Mouse (Mus musculus): Measurements from ENCODE around the gene Abhd2. TPM values are rescaled to one million over a fixed set of nuclear protein-coding genes. Genes with fewer than 3 reads are reported as not detected.

The Abhd2 gene
- polyA plus RNA-seq (2015; fragmentation: Nextera tagmentation; extraction: Ambion mirVana), result 17.3 and 19.5 TPM in 2 replicates

DNA sequence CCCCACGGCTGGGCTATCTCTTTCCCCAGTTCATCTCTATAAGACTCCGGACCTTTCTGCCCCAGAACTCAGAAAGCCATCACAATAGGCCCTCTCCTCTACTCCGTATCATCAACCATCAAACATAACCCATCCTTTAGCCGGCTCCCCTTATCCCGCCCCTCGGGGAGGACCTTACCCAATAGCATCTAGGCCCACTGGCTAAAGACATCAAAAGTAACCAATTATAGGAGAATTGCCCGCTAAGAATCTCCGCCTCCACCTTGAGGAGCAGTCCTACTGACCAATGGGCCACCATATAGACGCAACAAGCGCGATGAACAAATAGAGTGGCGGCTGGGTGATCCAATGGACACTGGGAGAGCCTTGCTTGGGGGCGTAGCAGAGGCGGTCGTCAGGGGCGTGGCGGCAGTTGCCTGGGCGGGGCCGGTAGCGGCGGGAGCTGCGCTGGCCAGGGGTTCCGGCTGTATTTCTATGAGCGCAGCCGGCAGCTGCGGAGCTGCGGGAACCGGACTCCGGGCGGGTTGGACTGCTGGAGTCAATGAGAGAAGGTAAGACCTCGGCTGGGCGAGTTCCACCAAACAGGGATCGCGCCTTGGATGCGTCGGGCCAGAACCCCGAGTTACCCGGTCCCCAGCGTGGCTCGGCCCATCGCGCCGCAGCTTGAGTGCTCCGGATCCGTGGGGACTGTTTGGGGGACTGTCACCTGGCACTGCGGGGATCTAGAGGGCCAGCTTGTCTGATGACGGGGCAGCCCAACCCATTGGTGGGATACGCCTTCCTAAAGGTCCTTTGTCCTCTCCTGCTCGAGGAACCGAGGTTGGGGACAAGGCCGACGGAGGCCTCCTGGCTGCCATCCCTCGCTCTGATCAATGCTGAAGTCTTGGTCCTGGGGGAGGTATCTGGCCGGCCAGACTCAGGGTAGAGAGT is at the start of gene Abhd2:
Gene Abhd2, plus strand, starts transcription at position 411 of the 930 bp plus-strand sequence.
- Histone ChIP-seq H3K9ac (peak within 1 kb of the TSS; percentile 91), H3K9me3 (no peaks in the 10 kb centered on the region), H3K4me3 (peak within 1 kb of the TSS; percentile 84), H3K36me3 (no peaks in the 10 kb centered on the region), H3K4me2 (peak within 1 kb of the TSS; percentile 86), H3K4me1 (replicated peaks) (peaks cover 44% of the 10 kb centered on the region), H3K27me3 (no peaks in the 10 kb centered on the region), H3K27ac (peak within 1 kb of the TSS; percentile 92)
- WGBS, result under 1% methylated on average over 54 of the region's 54 CpGs
- ATAC-seq (ENCODE audit: low FRiP score), result peak; percentile 100

- no peaks in the 10 kb centered on the region for H3K4me1 ChIP-seq (replicated peaks)
- no peak overlapping the region for H3K9ac ChIP-seq
- ATAC-seq (ENCODE audit: low FRiP score), result no peak
- WGBS, result 89% methylated on average over 8 of the region's 8 CpGs
- no peak overlapping the region for H3K4me3 ChIP-seq
- H3K4me2 ChIP-seq, result no peak overlapping the region
- no peaks in the 10 kb centered on the region for H3K9me3 ChIP-seq
- no peaks in the 10 kb centered on the region for H3K36me3 ChIP-seq
- no peaks in the 10 kb centered on the region for H3K27me3 ChIP-seq
- no peak overlapping the region for H3K27ac ChIP-seq
Observed at GRCm38 (mm10) chr7:79225477-79225876, 47.5 kb upstream of the Abhd2 start.

GRCm38 (mm10) chr7:79226172-79226571 is 46.8 kb upstream of the Abhd2 start:
- Histone ChIP-seq H3K9ac (no peak overlapping the region), H3K4me3 (no peak overlapping the region), H3K36me3 (no peaks in the 10 kb centered on the region), H3K27ac (no peak overlapping the region), H3K4me1 (replicated peaks) (no peaks in the 10 kb centered on the region), H3K27me3 (no peaks in the 10 kb centered on the region), H3K9me3 (no peaks in the 10 kb centered on the region), H3K4me2 (no peak overlapping the region)
- WGBS, result 85% methylated on average over 5 of the region's 5 CpGs
- no peak for ATAC-seq (ENCODE audit: low FRiP score)

DNA sequence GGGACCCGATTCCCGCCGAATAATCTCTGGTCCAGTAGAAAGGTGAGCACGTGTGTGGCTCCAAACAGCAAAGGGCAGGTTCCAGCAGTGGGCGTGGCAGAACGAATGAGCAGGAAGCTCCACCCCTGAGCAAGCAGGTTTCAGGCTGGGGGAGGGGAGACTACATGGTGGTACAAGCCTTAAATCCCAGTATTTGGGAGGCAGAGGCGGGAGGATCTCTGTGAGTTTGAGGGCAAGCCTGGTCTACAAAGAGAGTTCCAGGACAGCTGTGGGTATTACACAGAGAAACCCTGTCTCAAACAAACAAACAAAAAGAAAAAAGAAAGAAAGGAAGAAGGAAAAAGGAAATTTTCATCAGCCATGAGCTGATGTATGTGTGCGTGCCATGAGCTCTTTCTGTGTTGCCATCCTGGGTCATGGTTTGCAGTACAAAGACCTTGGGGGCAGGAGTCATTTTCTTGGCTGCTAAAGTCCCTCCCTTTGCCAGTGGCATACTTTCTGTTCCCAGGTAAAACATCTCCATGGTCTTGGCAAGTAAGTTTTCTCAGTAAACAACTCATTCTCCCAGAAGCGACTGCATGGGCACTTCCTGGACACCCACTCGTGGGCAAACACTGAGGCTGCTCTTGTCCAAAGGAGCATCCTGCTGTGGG is 46.0 kb upstream of the Abhd2 start:
- Histone ChIP-seq H3K4me3 (no peak overlapping the region), H3K9me3 (no peaks in the 10 kb centered on the region), H3K4me2 (no peak overlapping the region), H3K27me3 (no peaks in the 10 kb centered on the region), H3K9ac (no peak overlapping the region), H3K4me1 (replicated peaks) (no peaks in the 10 kb centered on the region), H3K36me3 (no peaks in the 10 kb centered on the region), H3K27ac (no peak overlapping the region)
- 84% methylated on average over 8 of the region's 10 CpGs for WGBS
- ATAC-seq (ENCODE audit: low FRiP score), result no peak

GRCm38 (mm10) chr7:79228471-79228870 is 44.5 kb upstream of the Abhd2 start:
- no peak for ATAC-seq (ENCODE audit: low FRiP score)
- no peak overlapping the region for H3K27ac ChIP-seq

GRCm38 (mm10) chr7:79231577-79231976 is 41.4 kb upstream of the Abhd2 start:
- Histone ChIP-seq H3K4me2 (no peak overlapping the region), H3K27ac (no peak overlapping the region), H3K9ac (no peak overlapping the region), H3K36me3 (no peaks in the 10 kb centered on the region), H3K9me3 (no peaks in the 10 kb centered on the region), H3K4me1 (replicated peaks) (no peaks in the 10 kb centered on the region), H3K4me3 (no peak overlapping the region), H3K27me3 (no peaks in the 10 kb centered on the region)
- no peak for ATAC-seq (ENCODE audit: low FRiP score)
- WGBS, result 81% methylated on average over 2 of the region's 2 CpGs

More at GRCm38 (mm10) chr7:79228471-79228870, 44.5 kb upstream of the Abhd2 start:
- H3K4me3 ChIP-seq, result no peak overlapping the region
- no peaks in the 10 kb centered on the region for H3K36me3 ChIP-seq
- WGBS, result 28% methylated on average over 9 of the region's 9 CpGs
- no peaks in the 10 kb centered on the region for H3K4me1 ChIP-seq (replicated peaks)
- no peak overlapping the region for H3K9ac ChIP-seq
- H3K9me3 ChIP-seq, result no peaks in the 10 kb centered on the region
- H3K4me2 ChIP-seq, result no peak overlapping the region
- no peaks in the 10 kb centered on the region for H3K27me3 ChIP-seq

DNA sequence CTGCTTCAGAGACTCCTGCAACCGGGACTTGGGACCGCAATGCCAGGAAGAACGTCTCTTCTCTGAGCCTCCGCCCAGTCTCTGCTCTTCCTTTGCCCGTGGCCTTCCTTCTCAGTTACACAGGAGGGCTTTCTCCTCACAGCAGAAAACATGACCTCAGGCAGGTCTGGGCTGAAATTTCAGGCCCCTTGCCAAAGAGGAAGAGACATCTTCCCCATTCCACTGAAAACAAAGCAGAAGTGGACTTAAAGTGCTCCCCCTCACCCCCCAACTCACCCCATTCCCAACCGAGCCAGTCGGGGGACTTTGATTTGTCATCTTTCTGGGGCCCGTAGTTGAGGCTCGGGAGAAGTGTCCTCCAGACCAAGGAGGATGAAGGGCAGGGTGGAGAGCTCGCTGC is 41.0 kb upstream of the Abhd2 start:
- no peak overlapping the region for H3K9ac ChIP-seq
- H3K27ac ChIP-seq, result no peak overlapping the region
- H3K27me3 ChIP-seq, result no peaks in the 10 kb centered on the region
- 94% methylated on average over 10 of the region's 10 CpGs for WGBS
- no peak overlapping the region for H3K4me2 ChIP-seq
- H3K36me3 ChIP-seq, result no peaks in the 10 kb centered on the region
- no peaks in the 10 kb centered on the region for H3K4me1 ChIP-seq (replicated peaks)
- H3K9me3 ChIP-seq, result no peaks in the 10 kb centered on the region
- no peak for ATAC-seq (ENCODE audit: low FRiP score)
- H3K4me3 ChIP-seq, result no peak overlapping the region

DNA sequence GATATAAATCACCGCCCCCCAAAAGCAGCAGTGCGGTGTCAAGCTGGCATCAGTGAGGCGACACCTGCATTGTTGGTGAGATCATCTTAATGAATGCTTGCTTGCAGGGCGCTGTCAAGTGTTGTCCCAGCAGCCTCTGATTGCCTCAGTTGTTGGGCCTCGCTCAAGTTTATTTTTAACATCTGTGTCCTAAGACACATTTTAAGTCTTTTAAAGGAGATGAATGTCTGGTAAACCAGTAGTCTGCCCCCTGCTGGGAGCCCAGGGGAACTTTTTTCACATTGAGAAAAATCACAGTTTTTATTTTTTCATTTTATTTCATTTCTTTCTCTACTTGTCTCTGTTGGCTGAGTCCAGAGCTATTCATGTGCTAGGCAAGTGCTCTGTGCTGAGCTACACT is 34.3 kb upstream of the Abhd2 start:
- H3K4me3 ChIP-seq, result no peak overlapping the region
- no peaks in the 10 kb centered on the region for H3K36me3 ChIP-seq
- WGBS, result 80% methylated on average over 5 of the region's 5 CpGs
- no peaks in the 10 kb centered on the region for H3K9me3 ChIP-seq
- no peaks in the 10 kb centered on the region for H3K4me1 ChIP-seq (replicated peaks)
- no peaks in the 10 kb centered on the region for H3K27me3 ChIP-seq
- no peak overlapping the region for H3K9ac ChIP-seq
- no peak overlapping the region for H3K4me2 ChIP-seq
- H3K27ac ChIP-seq, result no peak overlapping the region
- ATAC-seq (ENCODE audit: low FRiP score), result no peak

GRCm38 (mm10) chr7:79241931-79242625 is 30.9 kb upstream of the Abhd2 start:
- no peak overlapping the region for H3K9ac ChIP-seq
- WGBS, result 77% methylated on average over 10 of the region's 10 CpGs
- no peaks in the 10 kb centered on the region for H3K27me3 ChIP-seq
- no peak overlapping the region for H3K27ac ChIP-seq
- ATAC-seq (ENCODE audit: low FRiP score), result no peak
- no peak overlapping the region for H3K4me3 ChIP-seq
- H3K4me1 ChIP-seq (replicated peaks), result peaks cover under 1% of the 10 kb centered on the region
- no peaks in the 10 kb centered on the region for H3K9me3 ChIP-seq
- no peak overlapping the region for H3K4me2 ChIP-seq
- no peaks in the 10 kb centered on the region for H3K36me3 ChIP-seq

- Histone ChIP-seq H3K36me3 (no peaks in the 10 kb centered on the region), H3K27me3 (no peaks in the 10 kb centered on the region), H3K4me3 (no peak overlapping the region), H3K4me2 (no peak overlapping the region), H3K4me1 (replicated peaks) (peaks cover 11% of the 10 kb centered on the region), H3K9ac (no peak overlapping the region), H3K9me3 (no peaks in the 10 kb centered on the region), H3K27ac (no peak overlapping the region)
- 61% methylated on average over 4 of the region's 4 CpGs for WGBS
- ATAC-seq (ENCODE audit: low FRiP score), result no peak
Observed at GRCm38 (mm10) chr7:79243236-79243635, 29.8 kb upstream of the Abhd2 start.

- ATAC-seq (ENCODE audit: low FRiP score), result peak; percentile 57; the same call in 1 of the 2 replicates
- H3K4me1 ChIP-seq (replicated peaks), result peaks cover 11% of the 10 kb centered on the region
- no peaks in the 10 kb centered on the region for H3K36me3 ChIP-seq
- no peak overlapping the region for H3K9ac ChIP-seq
- no peaks in the 10 kb centered on the region for H3K27me3 ChIP-seq
- no peak overlapping the region for H3K27ac ChIP-seq
- H3K4me3 ChIP-seq, result no peak overlapping the region
- WGBS, result 16% methylated on average over 18 of the region's 18 CpGs
- H3K9me3 ChIP-seq, result no peaks in the 10 kb centered on the region
- H3K4me2 ChIP-seq, result peak overlapping the region; percentile 42
Observed at GRCm38 (mm10) chr7:79246039-79246670, 26.8 kb upstream of the Abhd2 start.

- 76% methylated on average over 1 of the region's 1 CpGs for WGBS
- no peaks in the 10 kb centered on the region for H3K9me3 ChIP-seq
- H3K4me1 ChIP-seq (replicated peaks), result peaks cover 11% of the 10 kb centered on the region
- no peak overlapping the region for H3K4me3 ChIP-seq
- H3K36me3 ChIP-seq, result no peaks in the 10 kb centered on the region
- no peak for ATAC-seq (ENCODE audit: low FRiP score)
- H3K27me3 ChIP-seq, result no peaks in the 10 kb centered on the region
- no peak overlapping the region for H3K9ac ChIP-seq
- no peak overlapping the region for H3K4me2 ChIP-seq
- H3K27ac ChIP-seq, result 0 out of 2 replicates have a peak overlapping the region, but pooled peaks have one; percentile 35
Observed at GRCm38 (mm10) chr7:79247408-79247807, 25.6 kb upstream of the Abhd2 start.
